Comparison of ENCODE assay signal across 13 mouse cellular contexts in the genomic region with DNA sequence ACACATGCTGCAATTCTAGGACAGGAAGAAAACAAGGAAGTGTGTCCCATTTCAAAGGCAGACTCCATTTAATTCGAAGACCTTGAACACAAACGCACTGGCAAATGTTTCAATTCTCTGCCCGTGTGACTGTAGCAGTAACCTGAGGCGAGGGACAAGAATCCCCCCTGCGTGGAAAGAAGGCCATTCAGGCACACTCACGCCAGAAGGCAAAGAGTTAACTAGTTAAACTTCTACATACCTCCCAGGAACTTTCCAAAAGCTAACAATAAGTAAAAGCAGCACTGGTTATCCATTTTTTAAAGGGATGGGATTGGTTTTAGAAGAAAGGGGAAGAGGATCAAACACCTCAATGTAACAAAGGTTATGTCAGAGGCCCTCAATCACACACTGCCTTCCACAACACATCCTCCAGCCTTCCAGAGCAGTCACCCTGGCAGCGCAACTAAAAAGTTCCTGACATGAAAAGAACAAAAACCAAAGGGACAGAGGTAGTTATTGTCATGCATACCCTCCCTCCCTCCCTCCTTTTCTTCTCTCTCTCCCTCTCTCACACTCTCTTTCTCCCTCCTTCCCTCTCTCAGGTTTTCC. TPM values are rescaled to one million over a fixed set of nuclear protein-coding genes. Genes with fewer than 3 reads are reported as not detected.
DNase-seq lines count a peak whose midpoint lies in the region; ATAC-seq and TF ChIP-seq lines count a peak whose summit lies in the region.
"Had no signal": no experiment of that assay in that cellular context is flagged by ENCODE, and none has a peak within 500 bp of the region (broad histone marks: within the 10 kb centered on the region; RNA-seq: fewer than 3 reads in every experiment).

No protein-coding gene starts in this region.

- no peaks in the 10 kb centered on the region for H3K27me3 ChIP-seq in heart, embryonic 15.5 days
- H3K27me3 ChIP-seq in lung, embryonic 15.5 days, result no peaks in the 10 kb centered on the region
- no peaks in the 10 kb centered on the region for H3K27me3 ChIP-seq in forebrain, embryonic 15.5 days
- no peaks in the 10 kb centered on the region for H3K27me3 ChIP-seq in thymus, adult 2 months (ENCODE audit: control insufficient read depth, insufficient read depth, low read length)
- H3K27me3 ChIP-seq: CH12.LX had no signal

- WGBS in heart, embryonic 15.5 days, result 42% methylated on average over 7 of the region's 7 CpGs
- 29% methylated on average over 7 of the region's 7 CpGs for WGBS in lung, embryonic 15.5 days
- 18% methylated on average over 7 of the region's 7 CpGs for WGBS in forebrain, embryonic 15.5 days
- 88% methylated on average over 7 of the region's 7 CpGs for WGBS in thymus, adult 2 months

- H3K36me3 ChIP-seq in heart, embryonic 15.5 days, result no peaks in the 10 kb centered on the region
- 0 out of 2 replicates have a peak, but pooled peaks cover 4% of the 10 kb centered on the region for H3K36me3 ChIP-seq in lung, embryonic 15.5 days
- H3K36me3 ChIP-seq in forebrain, embryonic 15.5 days, result no peaks in the 10 kb centered on the region
- no peaks in the 10 kb centered on the region for H3K36me3 ChIP-seq in thymus, adult 2 months (ENCODE audit: control insufficient read depth, insufficient read depth, low read length)
- H3K36me3 ChIP-seq: limb, embryonic 12.5 days had no signal

- no peak overlapping the region for H3K4me3 ChIP-seq in heart, embryonic 15.5 days
- no peak overlapping the region for H3K4me3 ChIP-seq in lung, embryonic 15.5 days
- H3K4me3 ChIP-seq in forebrain, embryonic 15.5 days, result no peak overlapping the region
- H3K4me3 ChIP-seq in thymus, adult 2 months (ENCODE audit: control insufficient read depth, insufficient read depth, low read length), result no peak overlapping the region
- H3K4me3 ChIP-seq: limb, embryonic 12.5 days had no signal

- ATAC-seq in heart, embryonic 15.5 days (replicated peaks; ENCODE audit: insufficient number of reproducible peaks, insufficient read depth, low FRiP score, low read depth), result no peak
- no peak for ATAC-seq in lung, embryonic 15.5 days (ENCODE audit: borderline replicate concordance, extremely low read depth, low FRiP score, low TSS enrichment)
- no peak for ATAC-seq in forebrain, embryonic 15.5 days (replicated peaks)
- ATAC-seq: inflammation-experienced regulatory T-cells, adult 6 months; lung, postnatal 0 days had no signal

- no peak overlapping the region for H3K9ac ChIP-seq in heart, embryonic 15.5 days
- H3K9ac ChIP-seq in lung, embryonic 15.5 days, result no peak overlapping the region
- H3K9ac ChIP-seq in forebrain, embryonic 15.5 days (replicated peaks), result no peak overlapping the region
- H3K9ac ChIP-seq: limb, embryonic 12.5 days had no signal

- H3K4me1 ChIP-seq in heart, embryonic 15.5 days (replicated peaks), result peaks cover 46% of the 10 kb centered on the region
- peaks cover 46% of the 10 kb centered on the region for H3K4me1 ChIP-seq in lung, embryonic 15.5 days
- H3K4me1 ChIP-seq in forebrain, embryonic 15.5 days, result peaks cover 61% of the 10 kb centered on the region
- no peaks in the 10 kb centered on the region for H3K4me1 ChIP-seq in thymus, adult 2 months (replicated peaks; ENCODE audit: control insufficient read depth, insufficient read depth, low read length)

- no peak for TF ChIP-seq CTCF in thymus, adult 2 months (IDR thresholded peaks at IDR 0.05; ENCODE audit: borderline replicate concordance, control insufficient read depth, extremely low read depth, insufficient read depth, low read length, poor library complexity)

- peak overlapping the region; percentile 24 for H3K27ac ChIP-seq in heart, embryonic 15.5 days
- H3K27ac ChIP-seq in lung, embryonic 15.5 days, result 0 out of 2 replicates have a peak overlapping the region, but pooled peaks have one; percentile 8
- H3K27ac ChIP-seq in forebrain, embryonic 15.5 days (replicated peaks), result peak overlapping the region; percentile 39
- H3K27ac ChIP-seq in thymus, adult 2 months (ENCODE audit: control insufficient read depth, insufficient read depth, low read length), result no peak overlapping the region
- H3K27ac ChIP-seq: limb, embryonic 12.5 days had no signal

- no peaks in the 10 kb centered on the region for H3K9me3 ChIP-seq in heart, embryonic 15.5 days (replicated peaks)
- H3K9me3 ChIP-seq in lung, embryonic 15.5 days, result no peaks in the 10 kb centered on the region
- no peaks in the 10 kb centered on the region for H3K9me3 ChIP-seq in forebrain, embryonic 15.5 days
- H3K9me3 ChIP-seq: limb, embryonic 12.5 days had no signal

- TF ChIP-seq POLR2A in thymus, adult 2 months (IDR thresholded peaks at IDR 0.05; ENCODE audit: control insufficient read depth, extremely low read depth, insufficient read depth, low read length, poor library complexity), result no peak

- no peak for DNase-seq in heart, adult 8-10 months (ENCODE audit: low spot score)
- no peak for DNase-seq in lung, postnatal 10 days
- peak; percentile 32 for DNase-seq in mesoderm, embryonic 11.5 days (ENCODE audit: low read depth, low spot score)
- DNase-seq in thymus, adult 2 months, result no peak
- DNase-seq: adrenal gland, postnatal 36 days; cerebellum, adult 11 months had no signal

- H3K4me2 ChIP-seq in heart, embryonic 15.5 days, result no peak overlapping the region
- no peak overlapping the region for H3K4me2 ChIP-seq in lung, embryonic 15.5 days
- H3K4me2 ChIP-seq in forebrain, embryonic 15.5 days (replicated peaks), result no peak overlapping the region
- H3K4me2 ChIP-seq: limb, embryonic 12.5 days had no signal

RNA-seq across cellular contexts. Expression of a gene that starts 53.8 kb away (rescaled TPM):
- polyA plus RNA-seq in heart, embryonic 15.5 days (2015; fragmentation: Nextera tagmentation; extraction: Ambion mirVana), result 21.4 and 28.7 TPM in 2 replicates
- total RNA-seq in heart, adult 8-10 months (2022), result 10 to 100 TPM; 41.1 to 54.9 (median 50.8) TPM
- 79.9 and 94.7 TPM in 2 replicates for polyA plus RNA-seq in lung, embryonic 15.5 days (2015; fragmentation: Nextera tagmentation; extraction: Ambion mirVana)
- 106 and 119 TPM in 2 replicates for polyA plus RNA-seq in forebrain, embryonic 15.5 days (2015; fragmentation: Nextera tagmentation; extraction: Ambion mirVana)
- 6.5 and 8.7 TPM in 2 replicates for polyA plus RNA-seq in thymus, adult 2 months (2012; rRNA removed)
